Mouse (Mus musculus) neural tube, embryonic 15.5 days (tissue): ENCODE results near the gene Sept11. TPM values are rescaled to one million over a fixed set of nuclear protein-coding genes. Genes with fewer than 3 reads are reported as not detected.
A peak's percentile ranks its signal among the peaks of the same experiment; 100 is the strongest.

ENCODE experiments used
- ATAC-seq: fragments of 200-750 bp; cut with Nextera tagmentation; 2 replicates; pipeline ENCODE4 v1.8.0; 2017; ENCODE audit warnings: mild to moderate bottlenecking, moderate TSS enrichment, moderate library complexity; ENCODE audit not compliant: low FRiP score
- H3K27ac ChIP-seq: fragments of 300-500 bp; sonication (generic); replicated peaks from 2 replicates; pipeline ENCODE4 v1.5.1; 2015; ENCODE audit warnings: mild to moderate bottlenecking, inconsistent platforms
- H3K27me3 ChIP-seq: fragments of 300-500 bp; sonication (generic); replicated peaks from 2 replicates; pipeline ENCODE4 v1.6.1; 2015; ENCODE audit warnings: inconsistent platforms
- H3K36me3 ChIP-seq: fragments of 300-500 bp; sonication (generic); 2 replicates; pipeline ENCODE4 v1.6.1; 2015; ENCODE audit warnings: inconsistent platforms
- H3K4me1 ChIP-seq: fragments of 300-500 bp; sonication (generic); 2 replicates; pipeline ENCODE4 v1.6.1; 2015; ENCODE audit warnings: inconsistent platforms
- H3K4me2 ChIP-seq: fragments of 300-500 bp; sonication (generic); 2 replicates; pipeline ENCODE4 v1.6.1; 2015; ENCODE audit warnings: inconsistent platforms, mild to moderate bottlenecking, moderate library complexity
- H3K4me3 ChIP-seq: fragments of 300-500 bp; sonication (generic); replicated peaks from 2 replicates; pipeline ENCODE4 v1.5.1; 2015; ENCODE audit warnings: mild to moderate bottlenecking, inconsistent platforms
- H3K9ac ChIP-seq: fragments of 300-500 bp; sonication (generic); replicated peaks from 2 replicates; pipeline ENCODE4 v1.6.1; 2015; ENCODE audit warnings: mild to moderate bottlenecking, inconsistent platforms
- H3K9me3 ChIP-seq: fragments of 300-500 bp; sonication (generic); replicated peaks from 2 replicates; pipeline ENCODE4 v1.6.1; 2016; ENCODE audit warnings: inconsistent platforms
- WGBS: fragments of 180-500 bp; shearing (Covaris S2); methylation state at CpG from one replicate; pipeline ENCODE4 v1.1.7; 2015; ENCODE audit warnings: mixed read lengths; 5-methylcytosine and 5-hydroxymethylcytosine counted together
- polyA plus RNA-seq: library from polyadenylated mRNA; unstranded; fragments of >200 nt; fragmentation: Nextera tagmentation; extraction: Ambion mirVana; gene quantifications from 2 replicates; pipeline ENCODE4 v1.2.1, GENCODE M21; 2015

Sept11 gene
- polyA plus RNA-seq, 1 experiment from 2014 or later: 134 TPM

- Histone ChIP-seq H3K27me3 (no peaks in the 10 kb centered on the region), H3K4me3 (no peak overlapping the region), H3K27ac (no peak overlapping the region), H3K4me2 (no peak overlapping the region), H3K36me3 (peaks cover 30% of the 10 kb centered on the region), H3K9ac (no peak overlapping the region), H3K9me3 (no peaks in the 10 kb centered on the region), H3K4me1 (no peaks in the 10 kb centered on the region)
- WGBS: 95% methylated on average over 5 of the region's 5 CpGs
- ATAC-seq: no peak
These were observed 97.2 kb downstream of the Sept11 start for GRCm38 (mm10) chr5:93190428-93190827.

GRCm38 (mm10) chr5:93198232-93198631, 105.0 kb downstream of the Sept11 start:
- H3K36me3 ChIP-seq: peaks cover 21% of the 10 kb centered on the region
- 0 out of 2 replicates have a peak, but pooled peaks cover 4% of the 10 kb centered on the region for H3K4me1 ChIP-seq
- H3K27me3 ChIP-seq: no peaks in the 10 kb centered on the region
- H3K9me3 ChIP-seq: no peaks in the 10 kb centered on the region
- H3K4me2 ChIP-seq: no peak overlapping the region
- WGBS: 86% methylated on average over 3 of the region's 3 CpGs
- no peak overlapping the region for H3K4me3 ChIP-seq
- H3K27ac ChIP-seq: no peak overlapping the region
- no peak overlapping the region for H3K9ac ChIP-seq
- ATAC-seq: no peak

GRCm38 (mm10) chr5:93201181-93201580, 107.9 kb downstream of the Sept11 start:
- WGBS: 83% methylated on average over 1 of the region's 1 CpGs
- Histone ChIP-seq H3K9me3 (no peaks in the 10 kb centered on the region), H3K27ac (no peak overlapping the region), H3K36me3 (peaks cover 17% of the 10 kb centered on the region), H3K9ac (no peak overlapping the region), H3K4me3 (no peak overlapping the region), H3K27me3 (no peaks in the 10 kb centered on the region), H3K4me1 (peaks cover 19% of the 10 kb centered on the region), H3K4me2 (no peak overlapping the region)
- no peak for ATAC-seq

- WGBS: under 1% methylated on average over 54 of the region's 63 CpGs
These were observed 112.3 kb downstream of the Sept11 start for GRCm38 (mm10) chr5:93205371-93206108.

GRCm38 (mm10) chr5:93206109-93207005, 113.1 kb downstream of the Sept11 start, which contains the start of the genes Ccni and 2010109A12Rik:
Gene Ccni, minus strand, starts transcription at chr5:93206495.
Gene 2010109A12Rik, plus strand, starts transcription at chr5:93206518.
- peak within 1 kb of the TSS; percentile 90 for H3K4me3 ChIP-seq
- H3K27me3 ChIP-seq: no peaks in the 10 kb centered on the region
- peak within 1 kb of the TSS; percentile 88 for H3K9ac ChIP-seq
- peak; percentile 97 for ATAC-seq
- H3K27ac ChIP-seq: peak within 1 kb of the TSS; percentile 92
- H3K4me1 ChIP-seq: peaks cover 23% of the 10 kb centered on the region
- WGBS: under 1% methylated on average over 79 of the region's 79 CpGs
- no peaks in the 10 kb centered on the region for H3K9me3 ChIP-seq
- peak within 1 kb of the TSS; percentile 74 for H3K4me2 ChIP-seq
- no peaks in the 10 kb centered on the region; the same call in 1 of the 2 replicates for H3K36me3 ChIP-seq

More at GRCm38 (mm10) chr5:93205371-93206108, 112.3 kb downstream of the Sept11 start:
- Histone ChIP-seq H3K27me3 (no peaks in the 10 kb centered on the region), H3K4me2 (peak overlapping the region; percentile 74), H3K4me1 (peaks cover 23% of the 10 kb centered on the region), H3K36me3 (peaks cover 3% of the 10 kb centered on the region; the same call in 1 of the 2 replicates), H3K4me3 (peak overlapping the region; percentile 90), H3K27ac (peak overlapping the region; percentile 92), H3K9me3 (no peaks in the 10 kb centered on the region), H3K9ac (peak overlapping the region; percentile 88)
- ATAC-seq: peak; percentile 69

- Histone ChIP-seq H3K36me3 (no peaks in the 10 kb centered on the region; the same call in 1 of the 2 replicates), H3K27ac (peak overlapping the region; percentile 92), H3K9me3 (no peaks in the 10 kb centered on the region), H3K4me1 (peaks cover 23% of the 10 kb centered on the region), H3K4me3 (peak overlapping the region; percentile 90), H3K27me3 (no peaks in the 10 kb centered on the region), H3K4me2 (peak overlapping the region; percentile 67), H3K9ac (peak overlapping the region; percentile 53)
- 7% methylated on average over 6 of the region's 6 CpGs for WGBS
- peak; percentile 42; the same call in 1 of the 2 replicates for ATAC-seq
These were observed 113.7 kb downstream of the Sept11 start for GRCm38 (mm10) chr5:93207006-93207348.

- ATAC-seq: no peak
- no peak overlapping the region for H3K4me3 ChIP-seq
- peaks cover 23% of the 10 kb centered on the region for H3K4me1 ChIP-seq
- no peaks in the 10 kb centered on the region for H3K27me3 ChIP-seq
- H3K9me3 ChIP-seq: no peaks in the 10 kb centered on the region
- peak overlapping the region; percentile 92; the same call in 1 of the 2 replicates for H3K27ac ChIP-seq
- no peaks in the 10 kb centered on the region for H3K36me3 ChIP-seq
- no peak overlapping the region for H3K9ac ChIP-seq
- H3K4me2 ChIP-seq: peak overlapping the region; percentile 67
- 88% methylated on average over 1 of the region's 1 CpGs for WGBS
These were observed 114.3 kb downstream of the Sept11 start for GRCm38 (mm10) chr5:93207555-93207954.

GRCm38 (mm10) chr5:93218375-93218774, 125.1 kb downstream of the Sept11 start:
- Histone ChIP-seq H3K4me1 (no peaks in the 10 kb centered on the region), H3K27me3 (no peaks in the 10 kb centered on the region), H3K4me3 (no peak overlapping the region), H3K27ac (no peak overlapping the region), H3K9ac (no peak overlapping the region), H3K9me3 (0 out of 2 replicates have a peak, but pooled peaks cover 4% of the 10 kb centered on the region), H3K36me3 (no peaks in the 10 kb centered on the region), H3K4me2 (no peak overlapping the region)
- ATAC-seq: no peak
- WGBS: 86% methylated on average over 3 of the region's 3 CpGs

- Histone ChIP-seq H3K4me2 (no peak overlapping the region), H3K4me3 (no peak overlapping the region), H3K4me1 (no peaks in the 10 kb centered on the region), H3K27me3 (no peaks in the 10 kb centered on the region), H3K27ac (no peak overlapping the region), H3K9ac (no peak overlapping the region), H3K9me3 (0 out of 2 replicates have a peak, but pooled peaks cover 1% of the 10 kb centered on the region), H3K36me3 (no peaks in the 10 kb centered on the region)
- WGBS: 70% methylated on average over 3 of the region's 3 CpGs
- no peak for ATAC-seq
These were observed 128.4 kb downstream of the Sept11 start for GRCm38 (mm10) chr5:93221661-93222060.

- Histone ChIP-seq H3K27me3 (no peaks in the 10 kb centered on the region), H3K9me3 (no peaks in the 10 kb centered on the region), H3K4me1 (no peaks in the 10 kb centered on the region), H3K27ac (no peak overlapping the region), H3K4me2 (no peak overlapping the region), H3K36me3 (no peaks in the 10 kb centered on the region), H3K4me3 (no peak overlapping the region), H3K9ac (no peak overlapping the region)
- no peak for ATAC-seq
- 95% methylated on average over 2 of the region's 2 CpGs for WGBS
These were observed 131.3 kb downstream of the Sept11 start for GRCm38 (mm10) chr5:93224549-93224948.
